Mouse (Mus musculus) liver, embryonic 13.5 days (tissue): ENCODE data around the gene Slc26a10. TPM values are rescaled to one million over a fixed set of nuclear protein-coding genes. Genes with fewer than 3 reads are reported as not detected.
A peak's percentile ranks its signal among the peaks of the same experiment; 100 is the strongest.
"Not testable (repeated sequence)": the region's sequence is repeated elsewhere in the genome, so short reads cannot be mapped to it uniquely, and the experiment has no call there.

Experiments used
- ATAC-seq: fragments of 200-750 bp; cut with Nextera tagmentation; 2 replicates; pipeline ENCODE4 v1.8.0; 2017; ENCODE audit warnings: low read depth, mild to moderate bottlenecking, moderate number of reproducible peaks, moderate library complexity
- DNase-seq: peaks from one replicate; pipeline ENCODE4 v3.0.0; 2022
- H3K27ac ChIP-seq: fragments of 300-500 bp; sonication (generic); 2 replicates; pipeline ENCODE4 v1.5.1; 2015; ENCODE audit warnings: moderate library complexity, mild to moderate bottlenecking, inconsistent platforms
- H3K27me3 ChIP-seq: fragments of 300-500 bp; sonication (generic); 2 replicates; pipeline ENCODE4 v1.6.1; 2015; ENCODE audit warnings: mild to moderate bottlenecking, inconsistent platforms
- H3K36me3 ChIP-seq: fragments of 300-500 bp; sonication (generic); 2 replicates; pipeline ENCODE4 v1.6.1; 2015; ENCODE audit warnings: mild to moderate bottlenecking, inconsistent platforms
- H3K4me1 ChIP-seq: fragments of 300-500 bp; sonication (generic); replicated peaks from 2 replicates; pipeline ENCODE4 v1.6.1; 2015; ENCODE audit warnings: inconsistent platforms
- H3K4me2 ChIP-seq: fragments of 300-500 bp; sonication (generic); 2 replicates; pipeline ENCODE4 v1.6.1; 2015; ENCODE audit warnings: inconsistent platforms, mild to moderate bottlenecking, moderate library complexity
- H3K4me3 ChIP-seq: fragments of 300-500 bp; sonication (generic); replicated peaks from 2 replicates; pipeline ENCODE4 v1.5.1; 2015; ENCODE audit warnings: mild to moderate bottlenecking, inconsistent platforms
- H3K9ac ChIP-seq: fragments of 300-500 bp; sonication (generic); 2 replicates; pipeline ENCODE4 v1.6.1; 2015; ENCODE audit warnings: mild to moderate bottlenecking, inconsistent platforms
- H3K9me3 ChIP-seq: fragments of 300-500 bp; sonication (generic); replicated peaks from 2 replicates; pipeline ENCODE4 v1.6.1; 2016; ENCODE audit warnings: inconsistent platforms
- WGBS: fragments of 180-500 bp; shearing (Covaris S2); methylation state at CpG from one replicate; pipeline ENCODE4 v1.1.7; 2015; ENCODE audit not compliant: insufficient replicate concordance; 5-methylcytosine and 5-hydroxymethylcytosine counted together
- polyA plus RNA-seq: library from polyadenylated mRNA; unstranded; fragments of >200 nt; fragmentation: Nextera tagmentation; extraction: Ambion mirVana; gene quantifications from 2 replicates; pipeline ENCODE4 v1.2.1, GENCODE M21; 2015

Slc26a10 gene
- polyA plus RNA-seq, 1 experiment from 2014 or later, result 2.1 TPM

GRCm38 (mm10) chr10:127167614-127168192 lies 12.7 kb downstream of the Slc26a10 start:
- Histone ChIP-seq H3K27me3 (peaks cover 87% of the 10 kb centered on the region), H3K4me3 (no peak overlapping the region), H3K36me3 (peaks cover 6% of the 10 kb centered on the region; the same call in 1 of the 2 replicates), H3K9ac (0 out of 2 replicates have a peak overlapping the region, but pooled peaks have one; percentile 4), H3K4me2 (peak overlapping the region; percentile 98), H3K4me1 (peaks cover 56% of the 10 kb centered on the region), H3K27ac (no peak overlapping the region), H3K9me3 (no peaks in the 10 kb centered on the region)
- 53% methylated on average over 10 of the region's 10 CpGs for WGBS
- DNase-seq (no peak), ATAC-seq (no peak)

GRCm38 (mm10) chr10:127166771-127167613 lies 13.5 kb downstream of the Slc26a10 start:
- H3K4me1 ChIP-seq, result peaks cover 56% of the 10 kb centered on the region
- ATAC-seq (no peak), DNase-seq (no peak)
- 18% methylated on average over 15 of the region's 15 CpGs for WGBS
- peaks cover 5% of the 10 kb centered on the region; the same call in 1 of the 2 replicates for H3K36me3 ChIP-seq
- 0 out of 2 replicates have a peak overlapping the region, but pooled peaks have one; percentile 10 for H3K27ac ChIP-seq
- H3K9me3 ChIP-seq, result no peaks in the 10 kb centered on the region
- H3K4me2 ChIP-seq, result peak overlapping the region; percentile 98
- peaks cover 85% of the 10 kb centered on the region for H3K27me3 ChIP-seq
- peak overlapping the region; percentile 67 for H3K4me3 ChIP-seq
- peak overlapping the region; percentile 81 for H3K9ac ChIP-seq

GRCm38 (mm10) chr10:127166404-127166715 lies 14.1 kb downstream of the Slc26a10 start:
- 6% methylated on average over 11 of the region's 11 CpGs for WGBS
- Histone ChIP-seq H3K27me3 (peaks cover 80% of the 10 kb centered on the region), H3K9me3 (no peaks in the 10 kb centered on the region), H3K9ac (peak overlapping the region; percentile 81), H3K4me3 (peak overlapping the region; percentile 67), H3K4me1 (peaks cover 56% of the 10 kb centered on the region), H3K4me2 (peak overlapping the region; percentile 98), H3K36me3 (no peaks in the 10 kb centered on the region), H3K27ac (0 out of 2 replicates have a peak overlapping the region, but pooled peaks have one; percentile 72)
- ATAC-seq (no peak), DNase-seq (no peak)

GRCm38 (mm10) chr10:127165654-127166403 lies 14.6 kb downstream of the Slc26a10 start:
- H3K9me3 ChIP-seq, result no peaks in the 10 kb centered on the region
- no peaks in the 10 kb centered on the region for H3K36me3 ChIP-seq
- H3K4me1 ChIP-seq, result peaks cover 51% of the 10 kb centered on the region
- peaks cover 79% of the 10 kb centered on the region for H3K27me3 ChIP-seq
- H3K4me3 ChIP-seq, result peak overlapping the region; percentile 67
- H3K9ac ChIP-seq, result peak overlapping the region; percentile 81
- DNase-seq (peak; percentile 40), ATAC-seq (peak; percentile 65)
- peak overlapping the region; percentile 98 for H3K4me2 ChIP-seq
- under 1% methylated on average over 56 of the region's 56 CpGs for WGBS
- peak overlapping the region; percentile 72 for H3K27ac ChIP-seq

- under 1% methylated on average over 32 of the region's 42 CpGs for WGBS
- Histone ChIP-seq H3K9me3 (no peaks in the 10 kb centered on the region), H3K36me3 (no peaks in the 10 kb centered on the region), H3K4me3 (peak overlapping the region; percentile 67), H3K9ac (peak overlapping the region; percentile 81), H3K4me2 (peak overlapping the region; percentile 98), H3K4me1 (peaks cover 46% of the 10 kb centered on the region), H3K27ac (peak overlapping the region; percentile 72), H3K27me3 (peaks cover 74% of the 10 kb centered on the region)
- DNase-seq, result no peak
- ATAC-seq, result peak; percentile 37; the same call in 1 of the 2 replicates
These were observed 15.1 kb downstream of the Slc26a10 start for GRCm38 (mm10) chr10:127165354-127165653.

GRCm38 (mm10) chr10:127164631-127165353 lies 15.7 kb downstream of the Slc26a10 start, which contains the start of gene B4galnt1:
TSS of gene B4galnt1 (plus strand) at chr10:127165225.
- Histone ChIP-seq H3K36me3 (no peaks in the 10 kb centered on the region), H3K9me3 (no peaks in the 10 kb centered on the region), H3K9ac (peak within 1 kb of the TSS; percentile 81), H3K4me3 (peak within 1 kb of the TSS; percentile 67), H3K4me2 (peak within 1 kb of the TSS; percentile 98), H3K4me1 (peaks cover 41% of the 10 kb centered on the region), H3K27me3 (peaks cover 69% of the 10 kb centered on the region), H3K27ac (peak within 1 kb of the TSS; percentile 72)
- WGBS, result 2% methylated on average over 52 of the region's 52 CpGs
- DNase-seq, result peak; percentile 70
- ATAC-seq, result peak; percentile 83

- Histone ChIP-seq H3K9me3 (no peaks in the 10 kb centered on the region), H3K4me3 (no peak overlapping the region), H3K27me3 (peaks cover 63% of the 10 kb centered on the region), H3K4me1 (peaks cover 36% of the 10 kb centered on the region), H3K36me3 (no peaks in the 10 kb centered on the region), H3K4me2 (peak overlapping the region; percentile 98; the same call in 1 of the 2 replicates), H3K9ac (no peak overlapping the region; the same call in 1 of the 2 replicates), H3K27ac (peak overlapping the region; percentile 40; the same call in 1 of the 2 replicates)
- no peak for DNase-seq
- no peak for ATAC-seq
- 73% methylated on average over 4 of the region's 4 CpGs for WGBS
These were observed 16.3 kb downstream of the Slc26a10 start for GRCm38 (mm10) chr10:127164190-127164589.

GRCm38 (mm10) chr10:127162771-127163261 lies 17.6 kb downstream of the Slc26a10 start:
- H3K27ac ChIP-seq, H3K4me3 ChIP-seq, H3K4me2 ChIP-seq, ATAC-seq, H3K9ac ChIP-seq, DNase-seq, H3K9me3 ChIP-seq, H3K36me3 ChIP-seq: not testable (repeated sequence)
- H3K27me3 ChIP-seq, result peaks cover 53% of the 10 kb centered on the region
- WGBS, result 41% methylated on average over 7 of the region's 7 CpGs
- peaks cover 44% of the 10 kb centered on the region for H3K4me1 ChIP-seq

- no peak overlapping the region for H3K27ac ChIP-seq
- no peak overlapping the region for H3K9ac ChIP-seq
- H3K4me3 ChIP-seq, result no peak overlapping the region
- ATAC-seq (no peak), DNase-seq (no peak)
- H3K4me2 ChIP-seq, result no peak overlapping the region
- peaks cover 32% of the 10 kb centered on the region for H3K27me3 ChIP-seq
- H3K9me3 ChIP-seq, result no peaks in the 10 kb centered on the region
- no peaks in the 10 kb centered on the region for H3K36me3 ChIP-seq
- 44% methylated on average over 3 of the region's 3 CpGs for WGBS
- peaks cover 23% of the 10 kb centered on the region for H3K4me1 ChIP-seq
These were observed 19.7 kb downstream of the Slc26a10 start for GRCm38 (mm10) chr10:127160728-127161127.

- peaks cover 17% of the 10 kb centered on the region for H3K4me1 ChIP-seq
- H3K9ac ChIP-seq, result no peak overlapping the region
- H3K9me3 ChIP-seq, result no peaks in the 10 kb centered on the region
- WGBS, result 76% methylated on average over 9 of the region's 9 CpGs
- no peaks in the 10 kb centered on the region for H3K36me3 ChIP-seq
- no peak for ATAC-seq
- no peak for DNase-seq
- no peak overlapping the region for H3K27ac ChIP-seq
- H3K4me2 ChIP-seq, result no peak overlapping the region
- peaks cover 25% of the 10 kb centered on the region for H3K27me3 ChIP-seq
- no peak overlapping the region for H3K4me3 ChIP-seq
These were observed 20.4 kb downstream of the Slc26a10 start for GRCm38 (mm10) chr10:127160081-127160480.
